Mouse (Mus musculus) cerebellum, adult 2 months (tissue): Measurements from ENCODE around the gene Cfap43.

Experiments used
- CTCF ChIP-seq: fragments of 200-500 bp; IDR thresholded peaks from 2 replicates; pipeline ENCODE4 v1.5.1; 2011; ENCODE audit warnings: low read depth, mild to moderate bottlenecking, control low read depth, low read length, moderate library complexity, borderline replicate concordance; ENCODE audit not compliant: insufficient read depth
- POLR2A ChIP-seq: fragments of 200-500 bp; IDR thresholded peaks from 2 replicates; pipeline ENCODE4 v1.6.1; 2011; ENCODE audit warnings: low read length, control low read depth, borderline replicate concordance; ENCODE audit not compliant: insufficient read depth

DNA sequence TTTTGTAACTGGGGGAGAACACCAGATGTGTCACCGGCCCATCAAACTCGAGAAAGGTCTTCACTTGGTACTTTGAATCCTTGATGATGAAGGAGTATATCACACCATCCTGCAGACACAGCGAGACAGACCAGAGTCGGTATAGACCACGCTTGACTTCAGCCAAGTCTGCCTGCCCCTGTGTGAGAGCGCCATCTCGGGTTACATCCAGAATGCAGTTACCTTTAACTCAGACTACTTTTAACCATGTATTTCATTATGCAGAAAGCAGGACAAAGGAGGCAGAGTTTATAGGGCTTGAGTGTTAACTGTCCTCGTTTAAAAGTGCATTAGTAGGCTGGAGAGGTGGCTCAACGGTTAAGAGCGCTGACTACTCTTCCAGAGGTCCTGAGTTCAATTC is 107.0 kb downstream of the Cfap43 start:
- TF ChIP-seq CTCF, result no peak
- no peak for TF ChIP-seq POLR2A
